Mouse (Mus musculus): Measurements from ENCODE around the gene Retn. TPM values are rescaled to one million over a fixed set of nuclear protein-coding genes. Genes with fewer than 3 reads are reported as not detected.

Retn gene
- polyA plus RNA-seq, 1 experiment from 2014 or later, result 0.58 TPM

DNA sequence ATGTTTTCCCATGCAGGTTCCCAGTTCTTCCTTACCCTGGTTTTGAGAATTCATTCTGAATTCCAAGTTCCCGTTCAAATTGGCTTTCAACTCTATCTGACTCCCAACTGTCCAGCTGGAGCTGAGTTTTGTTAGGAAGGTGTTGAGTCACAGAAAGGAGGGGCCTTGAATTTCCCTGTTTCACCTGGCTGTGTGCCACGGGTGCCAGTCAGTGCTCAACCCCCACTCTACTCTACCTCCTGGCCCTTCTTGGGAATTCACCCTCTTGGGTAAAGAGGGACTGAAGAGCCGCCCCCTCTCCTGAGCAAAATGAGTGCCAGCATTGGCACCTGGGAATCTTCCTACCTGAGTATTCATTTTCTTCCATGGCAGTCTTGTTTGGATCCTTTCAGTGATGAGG lies 35.2 kb downstream of the Retn start:
- no peak overlapping the region for H3K27ac ChIP-seq
- H3K36me3 ChIP-seq (ENCODE audit: insufficient read depth, low read length), result no peaks in the 10 kb centered on the region
- no peaks in the 10 kb centered on the region for H3K27me3 ChIP-seq (ENCODE audit: insufficient read depth, low read length)
- no peaks in the 10 kb centered on the region for H3K9me3 ChIP-seq (replicated peaks; ENCODE audit: low read length)
- no peak for TF ChIP-seq CTCF (IDR thresholded peaks at IDR 0.05; ENCODE audit: low read depth)
- H3K4me1 ChIP-seq (replicated peaks; ENCODE audit: insufficient read depth, low read length), result no peaks in the 10 kb centered on the region
- no peak overlapping the region for H3K4me3 ChIP-seq (replicated peaks; ENCODE audit: low read depth, low read length)
- WGBS, result 81% methylated on average over 3 of the region's 3 CpGs
- H3K9ac ChIP-seq (ENCODE audit: low read depth, low read length), result no peak overlapping the region
- no peak overlapping the region for H3K4me2 ChIP-seq (ENCODE audit: low read length)
- no peak for DNase-seq (ENCODE audit: low spot score)
- ATAC-seq (replicated peaks; ENCODE audit: low FRiP score, low read depth), result no peak

GRCm38 (mm10) chr8:3694121-3694520 lies 38.6 kb downstream of the Retn start, which contains the start of gene Fcer2a:
Fcer2a (minus strand) TSS chr8:3694175.
- H3K9ac ChIP-seq (ENCODE audit: low read depth, low read length), result no peak within 1 kb of the TSS
- H3K4me1 ChIP-seq (replicated peaks; ENCODE audit: insufficient read depth, low read length), result no peaks in the 10 kb centered on the region
- no peak within 1 kb of the TSS for H3K4me2 ChIP-seq (ENCODE audit: low read length)
- ATAC-seq (replicated peaks; ENCODE audit: low FRiP score, low read depth) (no peak), DNase-seq (ENCODE audit: low spot score) (no peak)
- no peak for TF ChIP-seq CTCF (IDR thresholded peaks at IDR 0.05; ENCODE audit: low read depth)
- H3K36me3 ChIP-seq (ENCODE audit: insufficient read depth, low read length), result no peaks in the 10 kb centered on the region
- H3K9me3 ChIP-seq (replicated peaks; ENCODE audit: low read length), result no peaks in the 10 kb centered on the region
- 66% methylated on average over 3 of the region's 3 CpGs for WGBS
- H3K27me3 ChIP-seq (ENCODE audit: insufficient read depth, low read length), result no peaks in the 10 kb centered on the region
- no peak within 1 kb of the TSS for H3K4me3 ChIP-seq (replicated peaks; ENCODE audit: low read depth, low read length)
- H3K27ac ChIP-seq, result no peak within 1 kb of the TSS

DNA sequence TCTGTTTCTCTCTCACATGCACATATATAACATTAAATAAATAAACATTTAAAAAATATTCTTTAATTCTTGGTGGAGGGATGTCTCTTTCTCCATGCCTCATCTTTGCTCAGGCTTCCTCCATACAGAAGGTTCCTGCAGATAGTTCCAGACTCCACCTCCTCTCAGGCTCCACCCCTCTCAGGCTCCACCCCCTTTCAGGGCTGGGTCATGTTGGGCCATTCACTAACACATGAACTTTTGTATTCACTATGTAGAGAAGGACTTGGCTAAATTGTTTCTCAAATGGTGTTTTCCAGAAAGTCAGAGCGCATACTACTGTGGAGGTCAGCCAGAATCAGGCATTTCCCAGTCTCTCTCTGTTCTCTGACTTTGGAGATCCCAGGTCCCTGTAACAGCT lies 45.9 kb downstream of the Retn start:
- H3K9me3 ChIP-seq (replicated peaks; ENCODE audit: low read length), result no peaks in the 10 kb centered on the region
- no peak overlapping the region for H3K9ac ChIP-seq (ENCODE audit: low read depth, low read length)
- no peaks in the 10 kb centered on the region for H3K4me1 ChIP-seq (replicated peaks; ENCODE audit: insufficient read depth, low read length)
- H3K27me3 ChIP-seq (ENCODE audit: insufficient read depth, low read length), result no peaks in the 10 kb centered on the region
- no peak overlapping the region for H3K27ac ChIP-seq
- no peak overlapping the region for H3K4me3 ChIP-seq (replicated peaks; ENCODE audit: low read depth, low read length)
- TF ChIP-seq CTCF (IDR thresholded peaks at IDR 0.05; ENCODE audit: low read depth), result no peak
- 98% methylated on average over 1 of the region's 1 CpGs for WGBS
- DNase-seq (ENCODE audit: low spot score), result no peak
- no peak for ATAC-seq (replicated peaks; ENCODE audit: low FRiP score, low read depth)
- no peak overlapping the region for H3K4me2 ChIP-seq (ENCODE audit: low read length)
- H3K36me3 ChIP-seq (ENCODE audit: insufficient read depth, low read length), result no peaks in the 10 kb centered on the region

- ATAC-seq (replicated peaks; ENCODE audit: low FRiP score, low read depth), result no peak
- no peak for DNase-seq (ENCODE audit: low spot score)
Observed at GRCm38 (mm10) chr8:3705711-3706110, 50.1 kb downstream of the Retn start.

DNA sequence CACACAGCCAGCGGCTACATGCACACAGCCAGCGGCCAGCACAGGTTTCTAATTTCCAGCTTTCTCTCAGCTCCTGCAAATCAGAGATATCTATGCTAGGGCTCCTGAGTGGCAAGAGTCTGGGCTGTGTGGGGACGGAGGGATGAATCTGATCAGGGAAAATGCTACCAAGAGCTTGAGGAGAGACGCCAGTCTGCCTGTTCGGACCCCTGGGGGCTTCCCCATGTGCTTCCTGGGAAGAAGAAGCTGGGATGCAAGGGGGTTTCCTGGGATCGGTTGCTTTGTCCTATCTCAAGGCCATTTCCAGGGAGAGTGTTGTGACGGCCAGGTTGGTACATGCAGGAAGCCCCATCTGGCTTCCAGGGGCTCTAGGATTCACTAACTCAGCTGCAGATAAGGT lies 52.0 kb downstream of the Retn start:
- no peak overlapping the region for H3K4me2 ChIP-seq (ENCODE audit: low read length)
- no peak overlapping the region for H3K4me3 ChIP-seq (replicated peaks; ENCODE audit: low read depth, low read length)
- no peaks in the 10 kb centered on the region for H3K27me3 ChIP-seq (ENCODE audit: insufficient read depth, low read length)
- DNase-seq (ENCODE audit: low spot score) (no peak), ATAC-seq (replicated peaks; ENCODE audit: low FRiP score, low read depth) (no peak)
- TF ChIP-seq CTCF (IDR thresholded peaks at IDR 0.05; ENCODE audit: low read depth), result no peak
- H3K9ac ChIP-seq (ENCODE audit: low read depth, low read length), result no peak overlapping the region
- H3K27ac ChIP-seq, result no peak overlapping the region
- no peaks in the 10 kb centered on the region for H3K9me3 ChIP-seq (replicated peaks; ENCODE audit: low read length)
- H3K4me1 ChIP-seq (replicated peaks; ENCODE audit: insufficient read depth, low read length), result no peaks in the 10 kb centered on the region
- WGBS, result 72% methylated on average over 7 of the region's 7 CpGs
- H3K36me3 ChIP-seq (ENCODE audit: insufficient read depth, low read length), result no peaks in the 10 kb centered on the region

More at GRCm38 (mm10) chr8:3705711-3706110, 50.1 kb downstream of the Retn start:
- no peak overlapping the region for H3K4me2 ChIP-seq (ENCODE audit: low read length)
- no peaks in the 10 kb centered on the region for H3K9me3 ChIP-seq (replicated peaks; ENCODE audit: low read length)
- H3K4me3 ChIP-seq (replicated peaks; ENCODE audit: low read depth, low read length), result no peak overlapping the region
- no peaks in the 10 kb centered on the region for H3K27me3 ChIP-seq (ENCODE audit: insufficient read depth, low read length)
- H3K9ac ChIP-seq (ENCODE audit: low read depth, low read length), result no peak overlapping the region
- H3K27ac ChIP-seq, result no peak overlapping the region
- H3K4me1 ChIP-seq (replicated peaks; ENCODE audit: insufficient read depth, low read length), result no peaks in the 10 kb centered on the region
- no peaks in the 10 kb centered on the region for H3K36me3 ChIP-seq (ENCODE audit: insufficient read depth, low read length)
- TF ChIP-seq CTCF (IDR thresholded peaks at IDR 0.05; ENCODE audit: low read depth), result peak; percentile 58
- 47% methylated on average over 4 of the region's 4 CpGs for WGBS

Other genes starting within 250 kb of the Retn start
- gene Pex11g, start 188.1 kb upstream of the Retn start, polyA plus RNA-seq (2015; fragmentation: Nextera tagmentation; extraction: Ambion mirVana), result 8.1 and 8.8 TPM in 2 replicates
- 0.16 TPM in 1 of 2 replicates, not detected in the other for gene Tex45, start 184.9 kb upstream of the Retn start, polyA plus RNA-seq (2015; fragmentation: Nextera tagmentation; extraction: Ambion mirVana)
- 42.1 and 45.0 TPM in 2 replicates for gene Zfp358, start 162.6 kb upstream of the Retn start, polyA plus RNA-seq (2015; fragmentation: Nextera tagmentation; extraction: Ambion mirVana)
- 46.9 and 54.6 TPM in 2 replicates for gene Mcoln1, start 155.3 kb upstream of the Retn start, polyA plus RNA-seq (2015; fragmentation: Nextera tagmentation; extraction: Ambion mirVana)
- 24.3 and 26.4 TPM in 2 replicates for gene Pnpla6, start 140.4 kb upstream of the Retn start, polyA plus RNA-seq (2015; fragmentation: Nextera tagmentation; extraction: Ambion mirVana)
- 4.4 and 5.2 TPM in 2 replicates for gene C330021F23Rik, start 87.8 kb upstream of the Retn start, polyA plus RNA-seq (2015; fragmentation: Nextera tagmentation; extraction: Ambion mirVana)
- 9.7 and 11.6 TPM in 2 replicates for gene Camsap3, start 68.5 kb upstream of the Retn start, polyA plus RNA-seq (2015; fragmentation: Nextera tagmentation; extraction: Ambion mirVana)
- 44.4 and 48.4 TPM in 2 replicates for gene Xab2, start 34.5 kb upstream of the Retn start, polyA plus RNA-seq (2015; fragmentation: Nextera tagmentation; extraction: Ambion mirVana)
- 132 and 151 TPM in 2 replicates for gene Pet100, start 34.2 kb upstream of the Retn start, polyA plus RNA-seq (2015; fragmentation: Nextera tagmentation; extraction: Ambion mirVana)
- 0.42 TPM in 1 of 2 replicates, not detected in the other for gene Pcp2, start 30.2 kb upstream of the Retn start, polyA plus RNA-seq (2015; fragmentation: Nextera tagmentation; extraction: Ambion mirVana)
- 88.6 and 93.3 TPM in 2 replicates for gene Stxbp2, start 24.8 kb upstream of the Retn start, polyA plus RNA-seq (2015; fragmentation: Nextera tagmentation; extraction: Ambion mirVana)
- 0.47 and 0.54 TPM in 2 replicates for gene Mcemp1, start 10.0 kb downstream of the Retn start, polyA plus RNA-seq (2015; fragmentation: Nextera tagmentation; extraction: Ambion mirVana)
- gene Fcor, start 16.6 kb downstream of the Retn start, polyA plus RNA-seq (2015; fragmentation: Nextera tagmentation; extraction: Ambion mirVana), result 8.3 and 8.9 TPM in 2 replicates
- gene Trappc5, start 20.5 kb downstream of the Retn start, polyA plus RNA-seq (2015; fragmentation: Nextera tagmentation; extraction: Ambion mirVana), result 32.1 and 32.9 TPM in 2 replicates
- gene Fcer2a, start 38.4 kb downstream of the Retn start, polyA plus RNA-seq (2015; fragmentation: Nextera tagmentation; extraction: Ambion mirVana), result 0.08 TPM in 1 of 2 replicates, not detected in the other
- 0.18 and 0.34 TPM in 2 replicates for gene Clec4g, start 64.9 kb downstream of the Retn start, polyA plus RNA-seq (2015; fragmentation: Nextera tagmentation; extraction: Ambion mirVana)
- 0.08 and 0.10 TPM in 2 replicates for gene Cd209a, start 93.2 kb downstream of the Retn start, polyA plus RNA-seq (2015; fragmentation: Nextera tagmentation; extraction: Ambion mirVana)
- gene Cd209e, start 198.5 kb downstream of the Retn start, polyA plus RNA-seq (2015; fragmentation: Nextera tagmentation; extraction: Ambion mirVana), result not detected in 2 replicates
- not detected in 2 replicates for gene Cd209d, start 222.8 kb downstream of the Retn start, polyA plus RNA-seq (2015; fragmentation: Nextera tagmentation; extraction: Ambion mirVana)